Mouse (Mus musculus) E14TG2a.4 (cell line): ENCODE data around the gene Ccs.

ENCODE experiments used
- H3K27me3 ChIP-seq: 2 replicates; pipeline ENCODE4 v1.6.1; 2014; ENCODE audit warnings: low read length, control low read depth; ENCODE audit not compliant: insufficient read depth
- H3K36me3 ChIP-seq: 2 replicates; pipeline ENCODE4 v1.6.1; 2014; ENCODE audit warnings: low read length, control low read depth; ENCODE audit not compliant: insufficient read depth
- H3K4me1 ChIP-seq: replicated peaks from 2 replicates; pipeline ENCODE4 v1.6.1; 2014; ENCODE audit warnings: low read depth, low read length, control low read depth
- H3K4me3 ChIP-seq: replicated peaks from 2 replicates; pipeline ENCODE4 v1.5.1; 2014; ENCODE audit warnings: mild to moderate bottlenecking, low read length
- H3K9me3 ChIP-seq: 2 replicates; pipeline ENCODE4 v1.6.1; 2014; ENCODE audit warnings: low read length, control low read depth
- CTCF ChIP-seq: conservative IDR thresholded peaks from 2 replicates; pipeline ENCODE4 v1.5.1; 2014; ENCODE audit warnings: low read length
- NANOG ChIP-seq: IDR thresholded peaks from 2 replicates; pipeline ENCODE4 v1.6.1; 2014; ENCODE audit warnings: borderline replicate concordance, low read length, mixed read lengths
- POU5F1 ChIP-seq: IDR thresholded peaks from 2 replicates; pipeline ENCODE4 v1.6.1; 2014; ENCODE audit warnings: low read length, borderline replicate concordance

The Ccs gene

GRCm38 (mm10) chr19:4847490-4847889 is 8.4 kb upstream of the Ccs start:
- H3K4me1 ChIP-seq, result peaks cover 53% of the 10 kb centered on the region
- TF ChIP-seq NANOG (no peak), POU5F1 (no peak), CTCF (peak; percentile 52)
- no peaks in the 10 kb centered on the region for H3K36me3 ChIP-seq
- H3K9me3 ChIP-seq, result no peaks in the 10 kb centered on the region
- H3K27me3 ChIP-seq, result no peaks in the 10 kb centered on the region
- H3K4me3 ChIP-seq, result no peak overlapping the region

GRCm38 (mm10) chr19:4845846-4846245 is 6.7 kb upstream of the Ccs start:
- Histone ChIP-seq H3K4me1 (peaks cover 45% of the 10 kb centered on the region), H3K36me3 (no peaks in the 10 kb centered on the region), H3K9me3 (no peaks in the 10 kb centered on the region), H3K4me3 (no peak overlapping the region), H3K27me3 (peaks cover 10% of the 10 kb centered on the region)
- TF ChIP-seq NANOG (no peak), CTCF (no peak), POU5F1 (no peak)

- Histone ChIP-seq H3K27me3 (peaks cover 23% of the 10 kb centered on the region), H3K4me3 (no peak overlapping the region), H3K36me3 (0 out of 2 replicates have a peak, but pooled peaks cover 4% of the 10 kb centered on the region), H3K9me3 (no peaks in the 10 kb centered on the region), H3K4me1 (peaks cover 42% of the 10 kb centered on the region)
- no peak for TF ChIP-seq NANOG
- TF ChIP-seq POU5F1, result no peak
- TF ChIP-seq CTCF, result no peak
Observed at GRCm38 (mm10) chr19:4842611-4843010, 3.5 kb upstream of the Ccs start.

- Histone ChIP-seq H3K27me3 (peaks cover 23% of the 10 kb centered on the region), H3K36me3 (0 out of 2 replicates have a peak, but pooled peaks cover 10% of the 10 kb centered on the region), H3K4me1 (peaks cover 54% of the 10 kb centered on the region), H3K4me3 (no peak overlapping the region), H3K9me3 (no peaks in the 10 kb centered on the region)
- no peak for TF ChIP-seq NANOG
- TF ChIP-seq POU5F1, result no peak
- no peak for TF ChIP-seq CTCF
Observed at GRCm38 (mm10) chr19:4840848-4841247, 1.7 kb upstream of the Ccs start.

GRCm38 (mm10) chr19:4838526-4839140 is 499 bp downstream of the Ccs start:
- Histone ChIP-seq H3K9me3 (no peaks in the 10 kb centered on the region), H3K4me3 (peak overlapping the region; percentile 88), H3K36me3 (peaks cover 21% of the 10 kb centered on the region), H3K27me3 (peaks cover 23% of the 10 kb centered on the region), H3K4me1 (peaks cover 73% of the 10 kb centered on the region)
- TF ChIP-seq POU5F1, result no peak
- TF ChIP-seq NANOG, result no peak
- no peak for TF ChIP-seq CTCF

GRCm38 (mm10) chr19:4837049-4837448 is 2.1 kb downstream of the Ccs start:
- Histone ChIP-seq H3K4me1 (peaks cover 87% of the 10 kb centered on the region), H3K9me3 (no peaks in the 10 kb centered on the region), H3K27me3 (peaks cover 23% of the 10 kb centered on the region), H3K4me3 (no peak overlapping the region), H3K36me3 (peaks cover 37% of the 10 kb centered on the region)
- TF ChIP-seq CTCF (no peak), POU5F1 (no peak)

GRCm38 (mm10) chr19:4836096-4836495 is 3.0 kb downstream of the Ccs start:
- TF ChIP-seq POU5F1, result no peak
- TF ChIP-seq CTCF, result no peak
- no peak for TF ChIP-seq NANOG
- peaks cover 41% of the 10 kb centered on the region for H3K36me3 ChIP-seq
- H3K27me3 ChIP-seq, result peaks cover 15% of the 10 kb centered on the region
- H3K9me3 ChIP-seq, result no peaks in the 10 kb centered on the region
- peaks cover 90% of the 10 kb centered on the region for H3K4me1 ChIP-seq
- H3K4me3 ChIP-seq, result 0 out of 2 replicates have a peak overlapping the region, but pooled peaks have one; percentile 1

- TF ChIP-seq POU5F1 (no peak), CTCF (no peak), NANOG (no peak)
- peaks cover 98% of the 10 kb centered on the region for H3K4me1 ChIP-seq
- no peaks in the 10 kb centered on the region for H3K9me3 ChIP-seq
- no peak overlapping the region for H3K4me3 ChIP-seq
- no peaks in the 10 kb centered on the region for H3K27me3 ChIP-seq
- peaks cover 50% of the 10 kb centered on the region for H3K36me3 ChIP-seq
Observed at GRCm38 (mm10) chr19:4833977-4834376, 5.2 kb downstream of the Ccs start.

- TF ChIP-seq CTCF, result no peak
- TF ChIP-seq NANOG, result no peak
- no peak for TF ChIP-seq POU5F1
- Histone ChIP-seq H3K36me3 (peaks cover 61% of the 10 kb centered on the region), H3K27me3 (no peaks in the 10 kb centered on the region), H3K4me3 (peak overlapping the region; percentile 48; the same call in 1 of the 2 replicates), H3K4me1 (peaks cover 92% of the 10 kb centered on the region), H3K9me3 (no peaks in the 10 kb centered on the region)
Observed at GRCm38 (mm10) chr19:4829156-4829555, 10.0 kb downstream of the Ccs start.
